Mouse (Mus musculus) stomach, postnatal 0 days (tissue): Measurements from ENCODE around the gene Erf. TPM values are rescaled to one million over a fixed set of nuclear protein-coding genes. Genes with fewer than 3 reads are reported as not detected.

Source experiments
- ATAC-seq: fragments of 200-750 bp; cut with Nextera tagmentation; 2 replicates; pipeline ENCODE4 v1.8.0; 2017; ENCODE audit not compliant: low FRiP score, low TSS enrichment
- DNase-seq: peaks from one replicate; pipeline ENCODE4 v3.0.0-alpha.2; 2016; ENCODE audit warnings: low spot score
- H3K27ac ChIP-seq: fragments of 300-500 bp; sonication (generic); replicated peaks from 2 replicates; pipeline ENCODE4 v1.5.1; 2014; ENCODE audit warnings: mild to moderate bottlenecking, control low read depth
- H3K27me3 ChIP-seq: fragments of 300-500 bp; sonication (generic); 2 replicates; pipeline ENCODE4 v1.6.1; 2014; ENCODE audit warnings: low read length; ENCODE audit not compliant: control insufficient read depth, insufficient read depth
- H3K36me3 ChIP-seq: fragments of 300-500 bp; sonication (generic); 2 replicates; pipeline ENCODE4 v1.6.1; 2014; ENCODE audit warnings: low read length, mixed read lengths; ENCODE audit not compliant: control insufficient read depth, insufficient read depth
- H3K4me1 ChIP-seq: fragments of 300-500 bp; sonication (generic); replicated peaks from 2 replicates; pipeline ENCODE4 v1.6.1; 2014; ENCODE audit warnings: antibody characterized with exemption; ENCODE audit not compliant: control insufficient read depth, insufficient read depth
- H3K4me2 ChIP-seq: fragments of 300-500 bp; sonication (generic); replicated peaks from 2 replicates; pipeline ENCODE4 v1.6.1; 2014; ENCODE audit warnings: low read depth, mild to moderate bottlenecking, control low read depth, moderate library complexity
- H3K4me3 ChIP-seq: fragments of 300-500 bp; sonication (generic); 2 replicates; pipeline ENCODE4 v1.5.1; 2014; ENCODE audit warnings: low read depth, low read length, control low read depth
- H3K9ac ChIP-seq: fragments of 300-500 bp; sonication (generic); 2 replicates; pipeline ENCODE4 v1.6.1; 2014; ENCODE audit warnings: mild to moderate bottlenecking, low read length, control low read depth, mixed read lengths
- H3K9me3 ChIP-seq: fragments of 300-500 bp; sonication (generic); 2 replicates; pipeline ENCODE4 v1.6.1; 2016; ENCODE audit warnings: low read length; ENCODE audit not compliant: control insufficient read depth
- CTCF ChIP-seq: IDR thresholded peaks from 2 replicates; pipeline ENCODE4 v1.5.1; 2016; ENCODE audit warnings: antibody characterized with exemption, low read depth, mild to moderate bottlenecking, moderate library complexity
- EP300 ChIP-seq: optimal IDR thresholded peaks from 2 replicates; pipeline ENCODE3; 2016; ENCODE audit warnings: antibody characterized with exemption
- WGBS: fragments of 180-500 bp; shearing (Covaris S2); extraction: QIAGEN DNeasy Blood & Tissue Kit; methylation state at CpG from one replicate; pipeline ENCODE4 v1.1.7; 2014; 5-methylcytosine and 5-hydroxymethylcytosine counted together
- polyA plus RNA-seq: library from polyadenylated mRNA; unstranded; fragments of >200 nt; fragmentation: Nextera tagmentation; extraction: Ambion mirVana; gene quantifications from 2 replicates; pipeline ENCODE4 v1.2.1, GENCODE M21; 2015

The Erf gene
- polyA plus RNA-seq, 1 experiment from 2014 or later: 8.1 TPM

- no peak for ATAC-seq
- H3K27ac ChIP-seq: peak overlapping the region; percentile 5; the same call in 1 of the 2 replicates
- no peak for DNase-seq
- no peak overlapping the region for H3K4me2 ChIP-seq
- H3K9me3 ChIP-seq: no peaks in the 10 kb centered on the region
- no peak overlapping the region for H3K9ac ChIP-seq
- WGBS: 66% methylated on average over 7 of the region's 7 CpGs
- H3K36me3 ChIP-seq: peaks cover 11% of the 10 kb centered on the region
- H3K4me1 ChIP-seq: no peaks in the 10 kb centered on the region; the same call in 1 of the 2 replicates
- TF ChIP-seq CTCF: no peak
- no peak overlapping the region for H3K4me3 ChIP-seq
- H3K27me3 ChIP-seq: no peaks in the 10 kb centered on the region
Measured at GRCm38 (mm10) chr7:25240631-25241030, 9.9 kb downstream of the Erf start.

GRCm38 (mm10) chr7:25238829-25239623, 11.5 kb downstream of the Erf start:
- Histone ChIP-seq H3K9ac (peak overlapping the region; percentile 35; the same call in 1 of the 2 replicates), H3K27me3 (no peaks in the 10 kb centered on the region), H3K4me3 (peak overlapping the region; percentile 96), H3K27ac (peak overlapping the region; percentile 86), H3K9me3 (no peaks in the 10 kb centered on the region), H3K36me3 (no peaks in the 10 kb centered on the region; the same call in none of the 2 replicates), H3K4me1 (no peaks in the 10 kb centered on the region; the same call in 1 of the 2 replicates), H3K4me2 (peak overlapping the region; percentile 83)
- TF ChIP-seq EP300 (no peak), CTCF (peak; percentile 91)
- ATAC-seq (peak; percentile 66), DNase-seq (peak; percentile 87)
- WGBS: 2% methylated on average over 30 of the region's 30 CpGs

- Histone ChIP-seq H3K9ac (no peak overlapping the region), H3K4me3 (peak overlapping the region; percentile 96), H3K4me1 (no peaks in the 10 kb centered on the region; the same call in 1 of the 2 replicates), H3K9me3 (no peaks in the 10 kb centered on the region), H3K27ac (peak overlapping the region; percentile 86), H3K4me2 (peak overlapping the region; percentile 83), H3K27me3 (no peaks in the 10 kb centered on the region), H3K36me3 (peaks cover under 1% of the 10 kb centered on the region; the same call in 1 of the 2 replicates)
- DNase-seq (peak; percentile 93), ATAC-seq (peak; percentile 90)
- WGBS: under 1% methylated on average over 23 of the region's 23 CpGs
- TF ChIP-seq EP300: no peak
- TF ChIP-seq CTCF: no peak
Measured at GRCm38 (mm10) chr7:25238015-25238706, 12.4 kb downstream of the Erf start.

- Histone ChIP-seq H3K36me3 (peaks cover 7% of the 10 kb centered on the region), H3K4me1 (no peaks in the 10 kb centered on the region; the same call in 1 of the 2 replicates), H3K4me3 (peak within 1 kb of the TSS; percentile 96), H3K9me3 (no peaks in the 10 kb centered on the region), H3K27me3 (no peaks in the 10 kb centered on the region), H3K27ac (peak within 1 kb of the TSS; percentile 86), H3K9ac (peak within 1 kb of the TSS; percentile 98), H3K4me2 (peak within 1 kb of the TSS; percentile 83)
- ATAC-seq: peak; percentile 88
- 0% methylated on average over 59 of the region's 76 CpGs for WGBS
- TF ChIP-seq CTCF: no peak
- no peak for TF ChIP-seq EP300
- DNase-seq: peak; percentile 98
Measured at GRCm38 (mm10) chr7:25237249-25238014, 13.1 kb downstream of the Erf start, which contains the start of gene Gsk3a. Gsk3a (minus strand) TSS chr7:25237851.

- DNase-seq (no peak), ATAC-seq (no peak)
- TF ChIP-seq EP300 (no peak), CTCF (no peak)
- Histone ChIP-seq H3K27me3 (no peaks in the 10 kb centered on the region), H3K4me2 (no peak overlapping the region), H3K27ac (no peak overlapping the region), H3K9ac (no peak overlapping the region), H3K9me3 (no peaks in the 10 kb centered on the region), H3K4me1 (no peaks in the 10 kb centered on the region; the same call in 1 of the 2 replicates), H3K36me3 (peaks cover 13% of the 10 kb centered on the region), H3K4me3 (no peak overlapping the region)
- 86% methylated on average over 5 of the region's 5 CpGs for WGBS
Measured at GRCm38 (mm10) chr7:25235526-25235925, 15.0 kb downstream of the Erf start.
